In genomic region chr2:148878641-148879130, GRCm38 (mm10) we compare ENCODE assay signal across 22 mouse cellular contexts. TPM values are rescaled to one million over a fixed set of nuclear protein-coding genes. Genes with fewer than 3 reads are reported as not detected.
DNase-seq lines count a peak whose midpoint lies in the region; ATAC-seq lines count a peak whose summit lies in the region.
"Had no signal": no experiment of that assay in that cellular context is flagged by ENCODE, and none has a peak within 500 bp of the region (broad histone marks: within the 10 kb centered on the region; RNA-seq: fewer than 3 reads in every experiment).

No protein-coding gene starts in this region.

- no peaks in the 10 kb centered on the region for H3K9me3 ChIP-seq in kidney, embryonic 16.5 days (ENCODE audit: low read length)
- no peaks in the 10 kb centered on the region for H3K9me3 ChIP-seq in heart, embryonic 12.5 days (replicated peaks)
- H3K9me3 ChIP-seq: hindbrain, embryonic 10.5 days had no signal

- ATAC-seq in kidney, embryonic 16.5 days (ENCODE audit: low FRiP score, low TSS enrichment), result no peak
- no peak for ATAC-seq in heart, embryonic 12.5 days (ENCODE audit: insufficient number of reproducible peaks, low FRiP score)
- no peak for ATAC-seq in granulocyte monocyte progenitor cell, adult 5-6 weeks (replicated peaks; ENCODE audit: poor library complexity, severe bottlenecking)
- ATAC-seq: forebrain, embryonic 14.5 days; intestine, embryonic 16.5 days had no signal

- peaks cover 16% of the 10 kb centered on the region for H3K4me1 ChIP-seq in kidney, embryonic 16.5 days (ENCODE audit: insufficient read depth, low read length)
- H3K4me1 ChIP-seq in heart, embryonic 12.5 days (replicated peaks), result peaks cover 47% of the 10 kb centered on the region

- peak; percentile 18 for DNase-seq in kidney, adult 11 months
- DNase-seq in 3T3-L1 (ENCODE audit: low read depth, low spot score), result peak; percentile 67
- DNase-seq in Muller cell, postnatal 12 days (ENCODE audit: inconsistent ontology term), result peak; percentile 85
- DNase-seq in retina, postnatal 1 day, result no peak
- DNase-seq: adrenal gland, postnatal 14 days; cerebellum, postnatal 25 days; lung, adult 2 months; right cerebral cortex, postnatal 14 days had no signal

- H3K9ac ChIP-seq in kidney, embryonic 16.5 days (replicated peaks; ENCODE audit: low read length), result no peak overlapping the region
- H3K9ac ChIP-seq in heart, embryonic 12.5 days, result no peak overlapping the region

- no peak overlapping the region for H3K27ac ChIP-seq in kidney, embryonic 16.5 days (ENCODE audit: low read length)
- H3K27ac ChIP-seq in heart, embryonic 12.5 days (ENCODE audit: poor library complexity, severe bottlenecking), result peak overlapping the region; percentile 64
- H3K27ac ChIP-seq: hindbrain, embryonic 10.5 days had no signal

- H3K4me2 ChIP-seq in kidney, embryonic 16.5 days (replicated peaks; ENCODE audit: low read depth, low read length), result no peak overlapping the region
- no peak overlapping the region for H3K4me2 ChIP-seq in heart, embryonic 12.5 days

- H3K36me3 ChIP-seq in kidney, embryonic 16.5 days (ENCODE audit: insufficient read depth, low read length), result no peaks in the 10 kb centered on the region
- no peaks in the 10 kb centered on the region for H3K36me3 ChIP-seq in heart, embryonic 12.5 days
- H3K36me3 ChIP-seq: hindbrain, embryonic 10.5 days had no signal

- H3K4me3 ChIP-seq in kidney, embryonic 16.5 days (ENCODE audit: low read length), result no peak overlapping the region
- no peak overlapping the region for H3K4me3 ChIP-seq in heart, embryonic 12.5 days
- H3K4me3 ChIP-seq: hindbrain, embryonic 10.5 days had no signal

- H3K27me3 ChIP-seq in kidney, embryonic 16.5 days (ENCODE audit: insufficient read depth, low read length), result no peaks in the 10 kb centered on the region
- no peaks in the 10 kb centered on the region for H3K27me3 ChIP-seq in heart, embryonic 12.5 days (replicated peaks)
- H3K27me3 ChIP-seq: CH12.LX had no signal

- WGBS in kidney, embryonic 16.5 days, result 15% methylated on average over 2 of the region's 2 CpGs
- WGBS in heart, embryonic 12.5 days, result 4% methylated on average over 2 of the region's 2 CpGs

RNA-seq across cellular contexts. Expression of gene Cst3, which starts 3.2 kb away (rescaled TPM):
- polyA plus RNA-seq in kidney, embryonic 16.5 days (2015; fragmentation: Nextera tagmentation; extraction: Ambion mirVana), result 421 and 479 TPM in 2 replicates
- polyA plus RNA-seq in heart, embryonic 12.5 days (2016; fragmentation: Nextera tagmentation; extraction: Ambion mirVana), result 745 and 758 TPM in 2 replicates
- 362 and 448 TPM in 2 replicates for total RNA-seq in granulocyte monocyte progenitor cell, adult 5-6 weeks (2014; fragmentation: Nextera tagmentation)
- total RNA-seq in granulocyte monocyte progenitor cell, adult 5-6 weeks (2017), result 432 and 469 TPM in 2 replicates

RNA-seq across cellular contexts. Expression of gene 9230104L09Rik, which starts 13.8 kb away (rescaled TPM):
- not detected in 2 replicates for polyA plus RNA-seq in kidney, embryonic 16.5 days (2015; fragmentation: Nextera tagmentation; extraction: Ambion mirVana)
- polyA plus RNA-seq in heart, embryonic 12.5 days (2016; fragmentation: Nextera tagmentation; extraction: Ambion mirVana), result 0.48 TPM in 1 of 2 replicates, not detected in the other
- total RNA-seq in granulocyte monocyte progenitor cell, adult 5-6 weeks (2014; fragmentation: Nextera tagmentation), result not detected in 2 replicates
- total RNA-seq in granulocyte monocyte progenitor cell, adult 5-6 weeks (2017), result not detected in 2 replicates
- total RNA-seq: CH12.LX; left cerebral cortex, adult 18-20 months; megakaryocyte-erythroid progenitor cell, adult 5-6 weeks had no signal
- polyA plus RNA-seq: embryonic facial prominence, embryonic 14.5 days; forebrain, embryonic 14.5 days; hindbrain, embryonic 10.5 days; intestine, embryonic 16.5 days; limb, embryonic 14.5 days had no signal

RNA-seq across cellular contexts. Expression of gene Cst9, which starts 43.7 kb away (rescaled TPM):
- 0.97 TPM in 1 of 2 replicates, not detected in the other for polyA plus RNA-seq in kidney, embryonic 16.5 days (2015; fragmentation: Nextera tagmentation; extraction: Ambion mirVana)
- 1.2 and 1.8 TPM in 2 replicates for polyA plus RNA-seq in heart, embryonic 12.5 days (2016; fragmentation: Nextera tagmentation; extraction: Ambion mirVana)
- not detected in 2 replicates for total RNA-seq in granulocyte monocyte progenitor cell, adult 5-6 weeks (2014; fragmentation: Nextera tagmentation)
- not detected in 2 replicates for total RNA-seq in granulocyte monocyte progenitor cell, adult 5-6 weeks (2017)
- total RNA-seq: adrenal gland, postnatal 14 days; CH12.LX; gastrocnemius, adult 18-20 months; left cerebral cortex, adult 18-20 months; megakaryocyte-erythroid progenitor cell, adult 5-6 weeks had no signal
- polyA plus RNA-seq: embryonic facial prominence, embryonic 14.5 days; forebrain, embryonic 14.5 days; hindbrain, embryonic 10.5 days; intestine, embryonic 16.5 days; large intestine, adult 2 months; limb, embryonic 14.5 days had no signal

RNA-seq across cellular contexts. Expression of gene Cst13, which starts 58.8 kb away (rescaled TPM):
- not detected in 2 replicates for polyA plus RNA-seq in kidney, embryonic 16.5 days (2015; fragmentation: Nextera tagmentation; extraction: Ambion mirVana)
- polyA plus RNA-seq in heart, embryonic 12.5 days (2016; fragmentation: Nextera tagmentation; extraction: Ambion mirVana), result not detected in 2 replicates
- not detected in 2 replicates for total RNA-seq in granulocyte monocyte progenitor cell, adult 5-6 weeks (2014; fragmentation: Nextera tagmentation)
- not detected in 2 replicates for total RNA-seq in granulocyte monocyte progenitor cell, adult 5-6 weeks (2017)
- total RNA-seq: adrenal gland, postnatal 14 days; CH12.LX; gastrocnemius, adult 18-20 months; left cerebral cortex, adult 18-20 months; megakaryocyte-erythroid progenitor cell, adult 5-6 weeks had no signal
- polyA plus RNA-seq: embryonic facial prominence, embryonic 14.5 days; forebrain, embryonic 14.5 days; hindbrain, embryonic 10.5 days; intestine, embryonic 16.5 days; large intestine, adult 2 months; limb, embryonic 14.5 days; lung, adult 2 months; thymus, postnatal 0 days had no signal
